Mouse (Mus musculus): ENCODE results near the gene Tnc.

DNA sequence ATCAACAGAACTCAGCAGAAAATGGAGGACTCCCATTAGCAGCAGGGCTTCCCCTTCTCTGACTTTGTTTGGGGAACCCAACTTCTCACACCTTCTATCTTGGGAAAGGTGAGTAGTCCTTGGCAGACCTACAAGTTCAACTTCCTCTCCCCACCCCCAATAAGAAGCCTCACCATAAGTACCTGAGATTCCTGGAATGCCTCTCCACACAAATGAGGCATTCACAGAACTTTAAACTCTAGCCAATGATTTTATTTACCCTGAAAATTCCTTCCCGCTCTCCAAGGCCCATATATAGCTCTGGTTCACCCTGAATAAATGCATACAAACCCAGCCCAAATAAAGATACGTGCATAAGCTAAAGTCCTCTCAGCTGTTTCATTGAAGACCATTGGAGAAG lies 9.3 kb downstream of the Tnc start:
- TF ChIP-seq CHD2 (IDR thresholded peaks at IDR 0.05; ENCODE audit: low read depth, low read length) (no peak), MAFK (IDR thresholded peaks at IDR 0.05; ENCODE audit: insufficient read depth, low read depth, low read length) (no peak)

Data from ES-E14 (cell line).